Mouse (Mus musculus): ENCODE measurements around the gene Zbed5. TPM values are rescaled to one million over a fixed set of nuclear protein-coding genes. Genes with fewer than 3 reads are reported as not detected.
"Not testable (repeated sequence)": the region's sequence is repeated elsewhere in the genome, so short reads cannot be mapped to it uniquely, and the experiment has no call there.

The Zbed5 gene
- polyA plus RNA-seq, 1 experiment from 2014 or later: 13.0 TPM

DNA sequence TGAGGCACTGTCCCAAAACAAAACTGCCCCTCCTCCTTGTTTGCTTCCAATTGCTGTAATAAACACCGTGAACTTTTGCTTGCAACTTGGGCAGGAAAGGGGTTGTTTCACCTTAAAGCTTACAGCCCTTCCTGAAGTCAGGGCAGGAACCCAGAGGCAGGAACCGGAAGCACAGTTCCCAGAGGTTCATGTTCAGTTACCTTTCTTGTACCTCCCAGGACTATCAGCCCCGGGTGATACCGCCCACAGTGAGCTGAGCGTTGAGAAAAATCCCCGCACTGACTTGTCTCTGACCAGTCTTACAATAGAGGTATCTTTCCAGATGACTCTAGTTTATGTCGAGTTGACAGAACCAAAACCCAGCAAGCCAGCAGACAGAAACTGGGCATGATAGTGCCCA is 14.1 kb downstream of the Zbed5 start:
- ATAC-seq (ENCODE audit: low FRiP score): no peak
- WGBS: 81% methylated on average over 7 of the region's 7 CpGs
- H3K9ac ChIP-seq (replicated peaks): no peak overlapping the region

DNA sequence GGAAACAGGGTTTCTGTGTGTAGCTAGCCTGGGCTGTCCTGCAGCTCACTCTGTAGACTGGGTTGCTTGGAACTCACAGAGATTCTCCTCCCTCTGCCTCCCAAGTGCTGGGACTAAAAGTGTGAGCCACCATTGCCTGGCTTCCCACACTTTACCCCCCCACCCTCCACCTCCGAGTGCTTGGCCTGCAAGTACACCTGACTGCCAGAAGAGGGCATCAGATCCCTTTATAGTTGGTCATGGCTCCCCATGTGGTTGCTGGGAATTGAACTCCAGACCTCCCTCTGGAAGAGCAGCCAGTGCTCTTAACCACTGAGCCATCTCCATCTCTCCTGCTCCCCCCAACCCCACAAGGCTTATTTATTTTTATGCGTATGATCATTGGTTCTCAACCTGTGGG is 18.5 kb downstream of the Zbed5 start:
- Histone ChIP-seq H3K36me3 (no peaks in the 10 kb centered on the region), H3K9me3 (replicated peaks) (no peaks in the 10 kb centered on the region), H3K4me1 (peaks cover 4% of the 10 kb centered on the region), H3K27me3 (replicated peaks) (no peaks in the 10 kb centered on the region), H3K27ac (replicated peaks) (no peak overlapping the region), H3K9ac (replicated peaks) (no peak overlapping the region), H3K4me2 (no peak overlapping the region), H3K4me3 (replicated peaks) (no peak overlapping the region)
- ATAC-seq (ENCODE audit: low FRiP score): no peak
- 29% methylated on average over 2 of the region's 2 CpGs for WGBS

More for the DNA sequence above, 14.1 kb downstream of the Zbed5 start:
- Histone ChIP-seq H3K4me3 (replicated peaks) (no peak overlapping the region), H3K27me3 (replicated peaks) (no peaks in the 10 kb centered on the region), H3K4me2 (peak overlapping the region; percentile 67), H3K36me3 (no peaks in the 10 kb centered on the region), H3K9me3 (replicated peaks) (no peaks in the 10 kb centered on the region), H3K27ac (replicated peaks) (peak overlapping the region; percentile 97; the same call in 1 of the 2 replicates), H3K4me1 (peaks cover 7% of the 10 kb centered on the region)

DNA sequence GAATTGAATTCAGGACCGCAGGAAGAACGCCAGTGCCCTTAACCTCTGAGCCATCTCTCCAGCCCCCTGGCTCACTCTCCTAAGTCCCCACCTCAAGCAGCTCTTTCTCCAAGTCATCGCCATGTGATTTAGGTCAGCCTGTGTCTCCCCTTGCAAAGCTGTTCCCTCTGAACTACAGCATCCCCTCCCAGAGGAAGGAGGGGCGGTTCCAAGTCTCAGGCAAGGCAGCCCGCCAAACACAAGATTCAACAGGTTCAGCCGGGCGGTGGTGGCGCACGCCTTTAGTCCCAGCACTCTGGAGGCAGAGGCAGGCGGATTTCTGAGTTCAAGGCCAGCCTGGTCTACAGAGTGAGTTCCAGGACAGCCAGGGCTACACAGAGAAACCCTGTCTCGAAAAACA is 20.0 kb downstream of the Zbed5 start:
- H3K4me1 ChIP-seq; H3K27ac ChIP-seq (replicated peaks); H3K4me3 ChIP-seq (replicated peaks); ATAC-seq (ENCODE audit: low FRiP score); H3K9ac ChIP-seq (replicated peaks); H3K4me2 ChIP-seq; H3K36me3 ChIP-seq; H3K27me3 ChIP-seq (replicated peaks); H3K9me3 ChIP-seq (replicated peaks): not testable (repeated sequence)
- WGBS: 88% methylated on average over 11 of the region's 11 CpGs

DNA sequence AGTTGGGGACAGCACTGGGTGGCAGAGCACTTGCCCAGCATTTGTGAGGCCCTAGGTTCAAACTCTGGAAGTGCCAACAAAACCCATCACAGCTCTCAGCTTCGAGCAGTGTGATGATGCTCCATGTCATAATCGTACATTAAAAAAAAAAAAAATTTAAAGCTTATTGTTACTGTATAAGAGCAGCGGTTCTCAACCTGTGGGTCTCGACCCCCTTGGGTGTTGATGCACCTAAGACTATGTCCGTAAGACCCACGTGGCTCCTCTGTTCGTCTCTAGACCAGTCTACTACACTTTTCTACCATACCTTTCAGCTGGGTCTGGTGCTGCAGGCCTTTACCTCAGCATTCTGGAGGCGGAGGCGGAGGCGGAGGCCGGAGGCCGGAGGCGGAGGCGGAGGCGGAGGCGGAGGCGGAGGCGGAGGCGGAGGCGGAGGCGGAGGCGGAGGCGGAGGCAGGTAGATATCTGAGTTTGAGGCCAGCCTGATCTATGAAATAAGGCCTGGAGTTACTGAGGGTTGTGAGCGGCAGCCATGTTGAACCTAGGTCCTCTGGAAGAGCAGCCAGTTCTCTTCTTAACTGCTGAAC is 22.6 kb downstream of the Zbed5 start:
- Histone ChIP-seq H3K36me3 (no peaks in the 10 kb centered on the region), H3K9me3 (replicated peaks) (no peaks in the 10 kb centered on the region), H3K4me1 (no peaks in the 10 kb centered on the region), H3K9ac (replicated peaks) (no peak overlapping the region), H3K4me2 (no peak overlapping the region), H3K27ac (replicated peaks) (no peak overlapping the region), H3K27me3 (replicated peaks) (no peaks in the 10 kb centered on the region), H3K4me3 (replicated peaks) (no peak overlapping the region)
- 92% methylated on average over 24 of the region's 24 CpGs for WGBS
- no peak for ATAC-seq (ENCODE audit: low FRiP score)

DNA sequence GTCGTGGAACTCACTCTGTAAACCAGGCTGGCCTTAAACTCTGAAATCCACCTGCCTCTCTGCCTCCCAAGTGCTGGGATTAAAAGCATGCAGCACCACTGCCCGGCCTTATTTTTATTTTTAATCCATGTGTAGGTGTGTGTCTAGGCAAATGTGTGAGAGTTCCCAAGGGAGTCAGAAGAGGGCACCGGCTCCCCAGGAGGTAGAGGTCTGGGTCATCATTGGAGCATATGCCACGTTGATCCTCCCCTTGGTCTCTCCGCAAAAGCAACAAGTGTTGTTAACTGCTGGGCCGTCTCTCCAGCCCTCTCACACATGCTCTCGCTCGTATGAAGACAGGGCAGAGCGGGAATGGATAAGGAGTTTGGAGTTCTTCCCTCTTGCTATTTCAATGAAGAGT is 23.2 kb downstream of the Zbed5 start:
- H3K36me3 ChIP-seq: no peaks in the 10 kb centered on the region
- ATAC-seq (ENCODE audit: low FRiP score): no peak
- H3K9ac ChIP-seq (replicated peaks): no peak overlapping the region
- H3K27me3 ChIP-seq (replicated peaks): no peaks in the 10 kb centered on the region
- no peak overlapping the region for H3K4me2 ChIP-seq
- no peaks in the 10 kb centered on the region for H3K4me1 ChIP-seq
- H3K27ac ChIP-seq (replicated peaks): no peak overlapping the region
- H3K4me3 ChIP-seq (replicated peaks): no peak overlapping the region
- H3K9me3 ChIP-seq (replicated peaks): no peaks in the 10 kb centered on the region
- WGBS: 85% methylated on average over 9 of the region's 9 CpGs

DNA sequence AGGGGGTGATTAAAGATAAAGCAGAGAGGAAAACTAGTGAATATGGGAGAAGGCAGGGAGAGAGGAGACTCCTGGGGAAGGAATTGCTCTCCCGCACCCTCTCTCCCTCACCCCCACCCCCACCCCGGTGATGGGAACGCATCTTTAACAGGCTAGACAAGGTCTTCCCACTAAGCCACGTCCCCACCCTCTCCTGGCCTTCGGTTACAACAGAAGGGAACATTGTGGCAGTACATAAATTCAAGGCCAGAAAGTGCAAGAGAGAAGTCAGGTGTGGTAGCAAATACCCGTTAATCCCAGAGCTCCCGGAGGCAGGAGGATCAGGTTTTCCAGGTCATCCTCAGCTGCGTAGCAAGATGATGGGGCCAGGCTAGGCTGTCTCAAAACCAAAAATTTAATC is 23.8 kb downstream of the Zbed5 start:
- Histone ChIP-seq H3K9ac (replicated peaks) (no peak overlapping the region), H3K27me3 (replicated peaks) (no peaks in the 10 kb centered on the region), H3K9me3 (replicated peaks) (no peaks in the 10 kb centered on the region), H3K4me2 (no peak overlapping the region), H3K36me3 (no peaks in the 10 kb centered on the region), H3K4me1 (no peaks in the 10 kb centered on the region), H3K4me3 (replicated peaks) (no peak overlapping the region), H3K27ac (replicated peaks) (no peak overlapping the region)
- 70% methylated on average over 8 of the region's 8 CpGs for WGBS
- ATAC-seq (ENCODE audit: low FRiP score): no peak

DNA sequence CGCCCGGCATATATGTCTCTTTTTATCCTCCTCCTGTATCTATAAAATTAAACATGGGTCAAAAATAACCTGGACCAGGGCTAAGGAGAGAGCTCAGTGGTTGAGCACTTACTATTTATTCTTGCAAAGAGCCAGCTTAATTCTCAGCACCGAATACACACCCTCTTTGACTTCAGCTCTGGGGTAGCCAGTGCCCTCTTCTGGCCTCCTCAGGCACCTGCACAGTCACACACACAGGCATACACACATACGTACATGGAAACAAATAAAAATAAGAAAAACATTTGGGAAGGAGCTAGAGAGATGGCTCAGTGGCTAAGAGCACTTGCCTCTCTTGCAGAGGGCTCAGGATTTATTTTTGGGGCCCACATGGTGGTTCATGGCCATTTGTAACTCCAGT is 26.4 kb downstream of the Zbed5 start:
- WGBS: 96% methylated on average over 4 of the region's 4 CpGs
- ATAC-seq (ENCODE audit: low FRiP score): no peak
- no peak overlapping the region for H3K27ac ChIP-seq (replicated peaks)

DNA sequence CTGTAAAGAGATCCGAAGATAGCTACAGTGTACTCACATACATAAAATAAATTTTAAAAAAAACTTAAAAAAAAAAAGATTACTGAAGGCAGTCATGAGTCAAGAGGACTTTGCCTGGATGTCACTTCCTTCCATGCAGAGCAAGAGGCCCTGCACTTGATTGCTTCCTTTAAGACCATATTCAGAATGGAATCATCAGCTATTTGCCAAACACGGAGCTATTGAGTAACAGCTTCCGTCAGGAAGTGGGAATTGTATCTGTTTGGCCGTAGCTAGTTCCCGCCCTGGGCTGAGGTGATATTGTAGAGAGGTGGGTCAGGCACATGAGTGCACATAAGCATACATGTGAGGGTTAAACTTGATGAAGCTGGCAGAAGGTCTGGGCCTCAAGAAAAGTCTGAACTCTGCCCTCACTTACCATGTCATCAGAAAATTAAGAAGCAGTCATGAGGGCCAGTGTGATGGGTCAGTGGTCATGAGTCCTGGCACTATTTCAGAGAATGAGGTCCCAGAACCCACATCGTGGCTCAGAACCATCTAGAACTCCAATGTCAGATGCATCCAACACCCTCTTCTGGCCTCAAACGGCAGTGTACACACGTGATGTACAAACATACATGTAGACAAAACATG is 29.4 kb downstream of the Zbed5 start:
- Histone ChIP-seq H3K4me1 (no peaks in the 10 kb centered on the region), H3K4me3 (replicated peaks) (no peak overlapping the region), H3K27me3 (replicated peaks) (no peaks in the 10 kb centered on the region)

More for the DNA sequence above, 26.4 kb downstream of the Zbed5 start:
- Histone ChIP-seq H3K9me3 (replicated peaks) (no peaks in the 10 kb centered on the region), H3K9ac (replicated peaks) (no peak overlapping the region), H3K27me3 (replicated peaks) (no peaks in the 10 kb centered on the region), H3K4me2 (no peak overlapping the region), H3K4me3 (replicated peaks) (no peak overlapping the region), H3K36me3 (no peaks in the 10 kb centered on the region), H3K4me1 (no peaks in the 10 kb centered on the region)

DNA sequence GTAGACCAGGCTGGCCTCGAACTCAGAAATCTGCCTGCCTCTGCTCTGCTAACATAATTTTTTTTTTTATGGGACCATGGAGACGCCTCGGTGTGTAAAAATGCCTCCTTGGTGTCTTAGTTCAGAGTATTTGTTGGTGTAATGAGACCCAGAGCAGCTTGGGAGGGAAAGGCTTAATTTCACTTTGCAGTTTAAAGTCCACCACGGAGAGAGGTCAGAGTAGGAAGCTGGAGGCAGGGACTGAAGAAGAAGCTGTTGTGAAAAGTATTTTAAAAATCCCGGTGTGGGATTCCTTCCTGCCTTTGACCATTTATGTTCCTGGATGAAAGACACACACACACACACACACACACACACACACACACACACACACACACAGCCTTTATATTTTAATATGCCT is 30.4 kb downstream of the Zbed5 start:
- no peaks in the 10 kb centered on the region for H3K36me3 ChIP-seq
- no peak overlapping the region for H3K27ac ChIP-seq (replicated peaks)
- no peak overlapping the region for H3K4me2 ChIP-seq
- no peaks in the 10 kb centered on the region for H3K9me3 ChIP-seq (replicated peaks)
- no peak overlapping the region for H3K4me3 ChIP-seq (replicated peaks)
- H3K4me1 ChIP-seq: no peaks in the 10 kb centered on the region
- no peak for ATAC-seq (ENCODE audit: low FRiP score)
- no peak overlapping the region for H3K9ac ChIP-seq (replicated peaks)
- H3K27me3 ChIP-seq (replicated peaks): no peaks in the 10 kb centered on the region
- 86% methylated on average over 5 of the region's 5 CpGs for WGBS

More for the DNA sequence above, 29.4 kb downstream of the Zbed5 start:
- H3K4me2 ChIP-seq: no peak overlapping the region
- no peak overlapping the region for H3K27ac ChIP-seq (replicated peaks)
- WGBS: 91% methylated on average over 8 of the region's 8 CpGs
- no peaks in the 10 kb centered on the region for H3K36me3 ChIP-seq
- ATAC-seq (ENCODE audit: low FRiP score): no peak
- no peaks in the 10 kb centered on the region for H3K9me3 ChIP-seq (replicated peaks)
- no peak overlapping the region for H3K9ac ChIP-seq (replicated peaks)

DNA sequence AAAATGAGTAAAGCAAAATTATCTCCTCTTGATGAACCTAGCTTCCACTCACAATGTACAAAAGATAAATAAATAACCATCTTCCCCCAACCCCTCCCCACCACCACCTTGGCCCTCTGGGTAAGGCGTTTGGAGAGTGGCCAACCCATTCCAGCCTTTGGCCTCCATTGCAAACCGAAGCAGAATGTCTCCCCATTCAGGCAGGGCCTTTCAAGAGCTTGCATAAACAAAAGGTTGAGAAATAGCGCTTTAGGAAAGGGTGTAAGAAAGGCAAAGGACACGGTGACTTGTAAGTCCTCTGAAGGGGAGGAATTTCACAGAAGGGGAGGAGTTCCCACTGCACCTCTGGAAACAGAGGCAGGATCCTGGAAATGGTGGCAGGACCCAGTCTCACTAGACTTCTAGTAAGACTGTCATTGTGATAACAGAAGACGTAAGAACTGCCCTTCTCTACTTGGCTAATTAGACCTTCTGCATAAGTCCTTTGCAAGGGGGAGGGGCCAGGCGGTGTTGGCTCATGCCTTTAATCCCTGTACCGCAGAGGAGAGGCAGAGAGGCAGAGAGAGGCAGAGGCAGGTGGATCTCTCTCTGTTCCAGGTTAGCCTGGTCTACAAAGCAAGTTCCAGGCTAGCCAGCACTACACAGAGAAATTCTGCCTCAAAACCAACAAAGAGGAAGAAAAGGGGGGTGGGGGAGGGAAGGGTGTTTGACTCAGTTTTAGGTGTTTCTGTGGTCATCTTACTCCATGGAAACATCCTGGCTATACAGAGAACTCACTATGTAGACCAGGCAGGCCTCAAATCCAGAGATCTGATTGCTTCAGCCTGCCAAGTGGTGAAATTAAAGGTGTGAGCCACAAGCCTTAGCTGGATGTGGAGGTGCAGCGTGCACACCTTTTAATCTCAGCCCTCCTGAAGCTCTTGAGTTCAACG is 34.7 kb downstream of the Zbed5 start:
- Histone ChIP-seq H3K27me3 (replicated peaks) (no peaks in the 10 kb centered on the region), H3K4me1 (no peaks in the 10 kb centered on the region), H3K27ac (replicated peaks) (no peak overlapping the region), H3K9me3 (replicated peaks) (no peaks in the 10 kb centered on the region), H3K9ac (replicated peaks) (no peak overlapping the region), H3K4me3 (replicated peaks) (no peak overlapping the region), H3K4me2 (no peak overlapping the region), H3K36me3 (no peaks in the 10 kb centered on the region)
- WGBS: 48% methylated on average over 9 of the region's 9 CpGs
- no peak for ATAC-seq (ENCODE audit: low FRiP score)

DNA sequence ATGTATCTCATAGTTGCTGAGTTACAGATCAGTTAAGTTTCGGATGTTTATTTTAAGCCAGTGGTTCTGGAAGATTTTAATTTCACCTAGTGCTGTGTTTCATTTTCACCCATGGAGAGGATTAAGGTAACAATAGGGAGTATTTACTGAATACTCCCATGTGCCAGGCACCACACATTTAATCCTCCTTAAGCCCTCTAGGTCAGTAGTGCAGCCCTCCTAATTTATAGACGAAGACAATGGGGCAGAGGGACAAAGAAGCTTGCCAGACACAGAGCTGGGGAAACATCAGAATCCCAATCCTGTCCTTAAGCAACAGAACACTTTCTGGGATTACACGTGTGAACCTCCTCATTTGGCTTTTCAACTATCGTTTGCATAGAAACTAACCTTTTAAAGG is 41.4 kb downstream of the Zbed5 start:
- Histone ChIP-seq H3K27ac (replicated peaks) (no peak overlapping the region), H3K27me3 (replicated peaks) (no peaks in the 10 kb centered on the region), H3K4me3 (replicated peaks) (no peak overlapping the region), H3K4me1 (no peaks in the 10 kb centered on the region), H3K9me3 (replicated peaks) (no peaks in the 10 kb centered on the region), H3K36me3 (no peaks in the 10 kb centered on the region), H3K4me2 (no peak overlapping the region), H3K9ac (replicated peaks) (no peak overlapping the region)
- ATAC-seq (ENCODE audit: low FRiP score): no peak
- 52% methylated on average over 4 of the region's 4 CpGs for WGBS

DNA sequence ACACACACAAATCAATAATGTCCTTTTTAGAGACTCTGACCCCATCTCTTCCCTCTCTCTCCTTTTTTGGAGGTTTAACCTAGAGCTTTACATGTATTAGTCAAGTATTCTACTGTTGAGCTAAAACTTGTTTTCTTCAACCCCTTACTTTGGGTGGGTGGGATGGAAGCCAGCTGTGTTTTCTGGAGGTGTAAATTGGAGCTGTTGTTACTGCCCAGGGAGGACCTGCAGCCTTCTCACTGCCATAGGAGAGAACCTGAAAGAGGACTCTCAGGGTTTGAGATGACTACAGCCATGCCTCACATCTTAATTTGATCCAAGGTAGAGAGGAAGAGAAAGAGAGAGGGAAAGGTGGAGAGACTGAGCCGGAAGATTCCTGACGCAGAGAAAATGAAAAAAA is 44.8 kb downstream of the Zbed5 start:
- Histone ChIP-seq H3K9me3 (replicated peaks) (no peaks in the 10 kb centered on the region), H3K4me3 (replicated peaks) (no peak overlapping the region), H3K27ac (replicated peaks) (no peak overlapping the region), H3K4me2 (no peak overlapping the region), H3K9ac (replicated peaks) (no peak overlapping the region), H3K4me1 (peaks cover 8% of the 10 kb centered on the region), H3K36me3 (no peaks in the 10 kb centered on the region), H3K27me3 (replicated peaks) (no peaks in the 10 kb centered on the region)
- ATAC-seq (ENCODE audit: low FRiP score): no peak
- 79% methylated on average over 2 of the region's 2 CpGs for WGBS

All from neural tube, embryonic 15.5 days (tissue).